Mouse (Mus musculus) layer of hippocampus, adult 11-12 months (tissue): ENCODE data around the gene Rbm18.

Experiments
- DNase-seq: peaks from one replicate; pipeline ENCODE4 v3.0.0; 2022; ENCODE audit warnings: low spot score

Rbm18 gene

DNA sequence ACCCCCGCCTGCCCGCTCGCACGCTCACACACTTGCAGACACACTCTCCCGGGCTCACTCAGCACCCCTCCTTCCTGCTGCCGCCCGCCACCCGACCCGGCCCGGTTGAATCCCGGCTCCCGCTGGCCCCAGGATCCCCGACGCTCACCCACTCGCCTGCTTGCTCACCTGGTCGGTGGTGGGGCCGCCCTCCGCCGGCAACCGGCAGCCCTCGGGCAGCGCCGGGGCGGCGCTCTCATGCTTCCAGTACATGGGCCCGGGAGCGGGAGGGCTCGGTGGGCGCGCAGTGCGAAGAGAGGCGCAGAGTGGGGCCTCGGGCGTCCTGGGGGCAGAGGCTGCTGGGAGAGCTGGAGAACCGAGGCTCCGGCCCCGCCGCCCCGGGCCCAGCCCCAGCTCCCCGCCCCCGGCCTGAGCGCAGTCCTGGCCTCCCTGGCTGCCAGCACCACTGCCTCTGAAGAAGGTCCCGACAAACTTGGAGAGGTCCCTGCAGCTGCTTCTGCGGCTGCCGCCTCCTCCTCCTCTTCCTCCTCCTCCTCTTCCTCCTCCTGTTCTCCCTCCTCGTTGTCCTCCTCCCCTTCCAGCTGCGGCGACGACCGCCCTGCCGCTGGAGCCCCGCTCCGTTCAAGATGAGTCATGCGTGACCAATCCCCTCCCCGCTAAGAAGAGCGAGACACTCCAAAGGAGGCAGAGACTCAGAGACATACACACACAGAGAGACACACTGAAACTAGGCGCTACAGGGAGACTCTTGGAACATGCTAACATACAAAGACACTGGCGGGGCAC, 31.4 kb downstream of the Rbm18 start, which contains the start of gene Lhx6:
TSS of gene Lhx6 (minus strand) at position 453 of the 786 bp plus-strand sequence.
- DNase-seq, result no peak

DNA sequence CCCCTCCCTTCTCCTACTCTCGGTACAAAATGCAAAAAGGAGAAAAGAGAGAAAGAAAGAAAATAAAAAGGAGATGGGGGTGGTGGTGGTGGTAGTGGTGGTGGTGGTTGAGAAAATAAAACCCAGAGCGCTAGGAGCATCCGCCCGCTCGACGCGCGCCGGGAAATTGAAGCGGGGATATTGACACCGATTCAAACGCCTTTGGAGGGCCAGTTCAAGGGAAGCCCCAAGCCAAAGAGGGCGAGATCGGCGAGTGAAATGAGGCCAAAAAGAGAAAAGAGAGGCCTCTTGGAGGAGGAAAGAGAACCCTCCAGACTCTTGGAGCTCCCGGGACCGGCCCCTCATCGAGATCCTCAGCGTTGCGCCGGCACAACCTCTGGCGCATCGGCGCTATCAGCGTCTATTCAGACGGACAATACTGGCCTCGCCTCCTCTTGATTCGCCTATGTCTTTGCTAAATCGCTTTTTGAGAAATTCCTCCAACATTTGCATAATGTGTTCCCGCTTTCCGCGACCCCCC, 32.1 kb downstream of the Rbm18 start:
- no peak for DNase-seq

DNA sequence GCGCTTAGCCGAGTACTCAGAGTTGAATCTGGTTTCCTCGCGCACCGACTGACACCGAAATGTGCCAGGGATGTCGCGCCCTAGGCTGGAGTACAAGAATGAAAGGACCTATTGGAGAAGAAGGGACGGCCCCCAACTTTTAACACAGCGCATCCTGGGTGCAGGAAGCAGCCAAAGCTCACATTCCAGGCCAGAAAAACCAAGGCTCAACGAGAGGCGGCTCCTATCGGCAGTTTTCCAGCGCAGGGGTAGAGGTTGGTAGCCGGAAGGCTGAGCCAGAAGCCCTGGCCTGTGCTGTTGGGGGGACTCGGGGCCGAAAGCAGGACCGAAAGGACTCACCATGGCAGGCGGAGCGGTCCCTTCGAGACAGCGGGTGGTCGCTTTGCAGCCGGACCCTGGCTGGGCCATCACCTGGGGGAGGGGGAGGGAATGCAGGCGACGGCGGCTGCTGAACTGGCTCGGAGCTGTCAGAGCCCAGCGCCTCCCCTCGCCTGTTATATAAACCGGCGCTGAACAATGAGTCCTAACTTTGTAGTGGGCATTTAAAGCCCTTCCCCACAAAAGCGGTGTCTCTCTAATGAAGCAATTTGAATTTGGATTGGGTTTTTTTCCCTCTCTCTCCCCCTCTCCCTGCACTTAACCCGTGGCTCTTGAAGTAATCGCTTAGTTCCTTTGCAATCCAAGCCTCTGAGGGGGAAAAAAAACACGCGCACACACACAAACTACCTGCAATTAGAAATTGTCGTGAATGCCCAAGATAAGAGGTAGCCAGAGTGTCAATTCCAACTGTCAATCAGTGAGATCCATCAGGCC, 32.8 kb downstream of the Rbm18 start:
- no peak for DNase-seq

DNA sequence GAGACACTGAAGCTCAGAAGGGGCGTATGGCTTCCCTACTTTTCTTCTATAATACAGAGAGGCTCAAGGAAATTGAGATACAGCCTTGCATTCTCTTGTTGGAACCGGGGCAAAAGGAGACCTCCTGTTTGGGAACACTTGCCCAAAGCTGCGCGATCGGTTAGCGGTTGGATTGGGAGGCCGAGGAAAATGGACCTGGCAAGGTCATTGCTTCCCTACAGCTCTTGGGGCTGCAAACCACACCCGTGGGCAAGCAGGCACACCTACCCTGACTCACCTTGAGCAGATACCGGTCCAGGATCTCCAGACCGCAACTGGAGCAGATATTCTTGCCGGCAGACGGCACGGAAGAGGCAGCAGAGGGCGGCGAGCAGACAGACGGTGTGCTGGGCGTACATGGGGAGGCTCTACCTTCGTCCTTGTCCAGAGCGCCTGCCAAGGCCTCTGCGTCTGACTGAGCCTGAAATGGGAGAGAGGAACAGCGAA, 33.5 kb downstream of the Rbm18 start:
- DNase-seq, result no peak

DNA sequence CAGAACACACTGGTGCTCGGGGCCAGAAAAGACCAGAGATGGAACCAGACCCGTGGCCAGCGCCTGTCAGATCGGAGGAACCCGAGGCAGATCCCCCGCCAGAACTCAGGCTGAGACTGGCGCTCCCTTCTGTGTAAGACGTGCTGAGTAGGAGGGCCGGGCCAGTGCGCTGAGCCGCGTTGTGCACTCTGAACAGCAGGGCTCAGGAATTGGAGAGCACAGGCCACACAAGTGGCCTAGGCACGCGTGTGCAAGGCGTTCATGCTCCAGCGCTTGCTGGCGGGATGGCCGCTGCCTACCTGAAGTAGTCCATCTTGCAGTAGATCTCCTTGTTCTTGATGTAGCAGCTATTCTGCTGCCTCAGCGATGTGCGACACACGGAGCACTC, 34.0 kb downstream of the Rbm18 start:
- no peak for DNase-seq

DNA sequence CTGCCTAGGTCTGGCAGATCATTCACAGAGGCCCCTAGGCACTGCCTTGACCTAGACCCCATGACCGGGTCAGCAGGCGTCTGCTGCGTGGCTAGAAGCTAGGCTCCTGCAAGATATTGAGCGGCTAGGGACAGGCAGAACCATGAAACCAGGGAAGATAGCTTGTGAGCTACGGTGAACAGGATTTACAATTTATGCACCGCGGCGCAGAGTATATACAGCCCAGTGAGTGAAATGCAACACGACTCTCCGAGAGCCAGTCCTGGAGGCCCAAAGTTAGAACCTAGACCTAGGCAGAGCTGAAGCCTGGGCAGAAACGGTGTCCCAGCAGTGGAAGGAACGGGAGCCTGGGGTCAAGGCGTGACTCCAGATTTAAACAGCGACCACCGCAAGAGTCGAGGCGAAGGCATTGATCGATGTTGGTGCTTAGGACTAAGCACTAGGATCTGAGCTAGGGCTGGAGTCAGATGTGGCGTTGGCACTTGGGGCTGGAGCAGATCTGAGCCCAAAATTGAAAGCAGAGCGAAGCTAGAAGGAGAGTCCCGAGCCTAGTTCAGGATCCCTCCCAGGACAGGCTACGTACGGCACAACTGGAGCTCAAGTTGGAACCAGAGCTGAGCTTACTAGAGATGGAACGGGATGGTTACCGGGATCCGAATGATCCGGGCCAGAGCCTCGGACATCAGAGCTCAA, 34.6 kb downstream of the Rbm18 start:
- DNase-seq, result no peak

DNA sequence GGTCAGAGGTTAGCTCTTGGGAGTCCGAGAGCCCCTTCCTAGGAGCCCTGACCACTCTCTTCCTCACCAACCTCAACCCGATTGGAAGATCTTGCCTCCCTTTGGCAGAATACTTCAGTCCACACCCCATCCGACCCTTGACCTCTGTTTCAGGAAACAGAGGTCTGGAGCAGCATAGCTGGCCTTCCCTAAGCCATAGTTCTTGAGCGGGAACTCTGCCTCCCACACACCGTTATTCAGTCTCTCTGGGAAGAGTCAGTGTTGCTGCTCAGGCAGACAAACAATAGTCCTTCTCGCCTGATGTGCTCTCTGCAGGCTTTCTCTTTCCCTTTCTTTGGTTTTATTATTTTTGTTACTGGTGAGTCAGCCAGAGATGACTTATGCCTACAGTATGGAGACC, 36.8 kb downstream of the Rbm18 start:
- no peak for DNase-seq

DNA sequence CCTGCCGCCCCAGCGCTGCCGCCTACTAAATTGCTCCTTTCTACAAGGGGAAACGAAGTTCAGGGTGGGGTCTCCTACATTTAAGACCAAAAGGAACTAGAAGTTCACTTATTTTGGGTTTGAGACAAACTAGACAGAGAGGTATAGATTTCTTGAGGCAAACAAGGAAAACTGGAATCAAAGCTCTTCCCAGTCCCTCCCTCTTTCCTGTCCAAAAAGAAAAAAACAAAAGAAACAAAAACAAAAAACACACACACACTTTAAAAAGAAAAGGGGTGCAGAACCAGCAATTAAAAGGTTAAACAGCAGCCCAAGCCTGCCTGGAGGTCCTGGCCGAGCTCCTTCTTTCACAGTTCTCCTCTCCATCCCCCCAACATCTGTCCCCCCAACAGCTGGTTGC, 38.6 kb downstream of the Rbm18 start:
- DNase-seq, result no peak

DNA sequence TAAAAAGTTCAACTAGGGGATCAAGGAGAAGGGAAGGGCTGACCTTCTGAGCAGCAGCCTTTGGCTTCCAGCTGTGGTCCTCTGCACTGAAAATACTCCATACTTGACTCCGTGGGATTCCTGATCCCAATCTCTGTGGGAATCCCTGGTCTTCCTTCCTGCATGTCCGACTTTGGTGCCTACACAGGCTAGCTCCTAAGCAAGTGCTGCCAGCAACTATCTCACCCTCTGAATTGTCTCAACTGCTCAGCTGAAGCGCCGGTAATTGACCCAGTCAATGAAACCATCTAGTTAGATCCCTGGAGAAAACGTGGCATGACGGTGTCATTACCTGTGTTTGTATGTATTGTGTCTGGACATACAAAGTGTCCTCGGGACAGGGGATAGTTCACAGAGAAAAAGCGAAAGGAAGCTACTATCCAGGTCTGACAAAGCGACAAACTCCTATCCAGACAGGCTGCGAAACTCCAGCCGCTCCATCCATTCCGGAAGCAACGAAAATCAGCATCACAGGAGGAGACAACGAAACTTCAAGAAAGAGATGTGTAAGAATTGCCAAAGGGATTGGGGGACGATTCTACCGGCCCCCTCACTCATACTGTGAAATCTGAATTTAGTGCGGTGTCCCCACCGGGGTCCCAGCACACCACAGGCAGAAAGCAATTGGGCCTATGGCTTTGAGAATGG, 39.3 kb downstream of the Rbm18 start:
- DNase-seq, result no peak

DNA sequence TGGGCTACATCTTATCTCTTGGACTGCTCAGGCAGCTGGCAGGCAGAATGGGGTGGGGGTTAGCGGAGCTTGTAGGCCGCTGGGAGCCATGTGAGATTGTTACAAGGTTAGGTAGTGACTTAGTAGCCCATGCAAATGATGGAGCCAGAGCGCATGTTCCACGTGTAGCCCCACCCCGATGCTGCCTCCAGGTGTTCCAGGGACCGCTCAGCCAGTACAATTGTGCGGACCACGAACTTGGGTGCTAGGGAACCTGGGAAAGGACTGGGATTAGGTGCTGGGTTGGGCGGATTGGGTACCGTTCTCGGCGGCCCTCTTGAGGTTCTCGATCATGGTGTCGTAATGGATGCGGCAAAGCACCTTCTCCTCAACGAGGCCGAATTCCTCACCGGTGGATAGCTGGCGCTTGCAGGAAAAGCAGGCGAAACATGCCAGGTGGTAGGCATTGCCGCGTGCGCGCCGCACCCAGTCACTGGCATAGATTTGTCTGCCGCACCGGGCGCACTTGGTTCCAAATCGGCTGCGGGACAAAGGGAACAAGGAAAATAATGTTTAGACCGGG, 42.6 kb downstream of the Rbm18 start:
- no peak for DNase-seq

DNA sequence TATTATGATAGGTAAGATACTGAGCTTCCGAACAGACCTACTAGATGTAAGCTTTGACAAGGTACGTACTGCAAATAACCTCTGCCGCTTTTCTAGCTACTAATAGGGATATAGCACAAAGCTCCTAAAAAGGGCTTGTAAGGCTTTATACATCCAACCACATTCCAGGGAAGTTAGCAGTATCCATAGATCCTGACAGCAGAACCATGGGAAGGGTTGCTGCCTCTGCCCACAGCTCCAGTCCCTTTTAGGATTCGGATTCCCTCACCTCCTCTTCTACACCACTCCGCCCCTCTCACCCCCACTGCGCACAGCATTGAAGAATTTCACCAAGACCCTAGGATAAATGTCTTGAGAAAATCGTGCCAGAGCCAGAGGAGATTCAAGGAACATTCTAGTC, 43.3 kb downstream of the Rbm18 start:
- DNase-seq, result no peak

DNA sequence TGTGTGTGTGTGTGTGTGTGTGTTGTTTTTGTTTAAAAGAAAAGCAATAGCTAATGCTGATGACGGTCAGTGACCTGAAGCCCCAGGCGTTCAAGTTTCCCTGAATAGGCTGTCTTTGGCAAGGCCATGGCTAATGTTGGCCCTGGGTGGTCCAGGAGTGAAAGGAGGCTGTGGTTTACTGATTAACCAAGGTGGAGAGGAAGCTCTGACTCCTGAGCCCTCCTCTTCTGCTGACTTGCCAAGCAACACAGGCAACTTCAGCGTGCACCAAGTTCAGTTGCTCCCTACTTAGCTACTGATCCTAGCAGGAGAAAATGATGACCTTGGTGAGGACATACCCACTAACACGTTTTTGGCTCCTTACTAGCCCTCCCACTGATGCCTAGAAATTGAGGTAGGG, 43.8 kb downstream of the Rbm18 start:
- DNase-seq, result no peak

DNA sequence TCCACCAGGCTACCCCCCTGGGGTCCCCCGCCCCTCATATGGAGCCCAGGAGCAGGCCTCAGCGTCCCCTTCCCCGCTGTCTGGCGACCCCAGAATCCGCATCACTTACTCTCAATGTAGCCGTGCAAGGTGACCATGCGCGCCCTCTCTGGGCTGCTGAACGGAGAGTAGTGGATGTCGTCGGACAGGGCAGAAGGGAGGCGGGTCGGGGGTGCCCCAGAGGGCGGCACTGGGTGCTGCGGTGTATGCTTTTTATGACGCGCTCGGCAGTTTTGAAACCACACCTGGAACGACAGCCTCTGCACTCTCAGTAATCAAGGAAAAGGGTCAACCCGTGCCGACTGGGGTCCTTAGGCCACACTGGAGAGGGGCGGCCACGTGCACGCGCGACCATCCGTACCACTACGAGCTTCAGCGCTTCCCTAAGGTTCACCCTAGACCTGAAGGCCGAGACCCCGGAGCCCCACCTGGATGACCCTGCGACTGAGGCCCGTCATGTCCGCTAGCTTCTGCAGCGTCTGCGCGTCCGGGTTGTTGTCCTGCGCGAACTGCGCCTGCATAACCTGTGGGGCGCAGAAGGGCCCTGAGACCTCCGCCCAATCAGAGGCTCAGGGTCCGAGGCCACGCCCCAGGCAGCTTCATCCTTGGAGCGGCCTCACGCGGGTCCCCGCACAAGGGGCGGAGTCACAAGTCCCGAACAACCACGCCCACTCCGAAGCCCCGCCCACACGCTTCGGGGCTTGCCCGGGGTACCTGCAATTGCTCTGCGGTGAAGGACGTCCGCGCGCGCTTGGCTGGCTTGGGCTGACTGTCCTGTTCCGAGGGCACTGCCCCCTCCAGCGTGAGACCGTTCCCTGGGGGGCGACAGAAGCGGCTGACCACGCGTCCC, 45.5 kb downstream of the Rbm18 start:
- peak; percentile 12 for DNase-seq

DNA sequence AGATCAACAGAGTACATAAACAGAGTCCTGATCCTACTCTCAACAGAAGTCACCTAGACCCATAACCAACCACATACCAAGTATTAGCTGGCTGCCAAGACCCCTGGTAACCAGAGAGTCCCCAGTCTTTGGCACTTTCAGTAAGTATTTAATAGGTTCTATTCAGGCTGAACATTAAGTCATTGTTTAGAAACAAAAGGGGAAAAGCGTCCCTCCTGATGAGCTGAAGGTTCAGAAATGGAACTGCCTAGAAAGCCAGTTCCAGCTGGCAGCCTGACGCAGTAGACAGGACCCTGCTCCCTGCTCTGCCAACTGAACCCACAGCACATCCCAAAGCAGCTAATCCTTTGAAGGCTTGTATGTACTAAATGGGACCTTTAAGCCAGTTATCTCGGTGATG, 47.4 kb downstream of the Rbm18 start:
- no peak for DNase-seq

DNA sequence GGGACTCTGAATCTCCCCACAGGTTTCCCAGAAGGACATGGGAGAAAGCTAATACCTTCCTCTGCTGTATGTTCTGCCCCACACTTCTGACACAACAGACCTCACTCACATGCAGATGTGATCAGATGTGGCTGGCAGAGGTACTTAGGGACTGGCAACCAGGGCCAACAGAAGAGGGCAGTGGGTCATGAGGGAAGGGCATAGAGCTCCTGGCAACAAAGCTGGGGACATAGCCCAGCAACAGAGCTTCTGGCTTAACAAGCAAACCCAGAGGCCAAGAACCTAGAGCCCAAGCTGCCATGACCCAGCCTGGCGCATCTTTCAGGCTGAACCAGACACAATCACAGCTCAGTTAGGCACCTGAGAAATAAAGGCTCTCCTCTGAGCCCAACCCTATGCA, 51.5 kb downstream of the Rbm18 start:
- DNase-seq, result no peak

DNA sequence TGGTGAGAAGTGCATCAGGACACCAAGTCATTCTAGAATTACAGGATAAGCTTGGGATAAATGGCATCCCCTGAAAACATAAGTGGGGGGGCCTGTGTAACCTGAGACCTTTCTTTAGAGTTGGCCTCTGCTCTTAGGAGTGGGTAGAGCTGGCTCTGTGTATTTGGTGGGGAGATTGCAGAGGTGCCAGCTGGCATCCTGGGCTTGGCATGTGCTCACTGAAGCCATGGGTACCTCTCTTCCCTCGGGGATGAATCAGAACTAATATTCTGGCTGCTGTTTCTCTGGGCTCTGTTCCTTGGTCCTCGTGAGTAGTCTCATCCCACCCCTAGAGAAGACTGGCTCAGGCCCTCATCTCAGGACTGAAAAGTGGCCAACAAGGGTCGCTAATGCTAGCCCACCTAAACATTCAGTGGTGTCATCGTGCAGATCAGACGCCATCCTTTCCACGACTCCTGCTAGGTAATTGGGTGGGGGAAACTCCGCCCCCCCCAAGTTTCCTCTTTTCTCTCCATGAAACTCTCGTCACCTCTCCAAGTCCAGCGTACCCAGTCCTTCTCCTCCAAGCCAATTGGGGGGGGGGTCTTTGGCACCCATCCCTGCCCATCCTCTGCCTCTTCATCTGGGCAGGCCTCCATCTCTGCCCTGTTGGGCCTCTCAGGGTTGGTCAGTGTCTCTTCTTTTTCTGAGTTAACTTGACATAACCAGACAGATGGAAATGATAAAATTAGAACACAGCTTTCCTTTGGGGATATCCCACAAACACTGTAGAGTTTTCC, 53.6 kb downstream of the Rbm18 start:
- DNase-seq, result no peak

DNA sequence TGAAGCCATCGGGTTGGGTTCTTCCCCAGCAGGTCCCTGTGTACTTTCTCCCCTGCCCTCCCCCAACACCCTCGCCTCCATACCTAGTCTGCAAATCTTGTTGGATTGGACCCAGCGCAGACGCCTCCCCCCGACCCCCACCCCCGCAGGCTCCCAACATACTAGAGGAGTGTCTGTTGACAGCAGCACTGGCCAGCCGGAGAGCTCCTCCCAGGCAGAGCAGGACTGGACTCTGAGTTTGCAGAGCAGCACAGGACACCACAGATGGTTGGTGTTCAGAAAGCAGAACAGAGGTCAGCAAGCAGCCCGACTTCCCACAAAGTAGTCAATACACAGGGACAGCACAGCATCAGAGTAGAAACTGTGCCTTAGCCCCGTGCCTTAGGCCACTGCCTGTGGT, 55.1 kb downstream of the Rbm18 start:
- no peak for DNase-seq

DNA sequence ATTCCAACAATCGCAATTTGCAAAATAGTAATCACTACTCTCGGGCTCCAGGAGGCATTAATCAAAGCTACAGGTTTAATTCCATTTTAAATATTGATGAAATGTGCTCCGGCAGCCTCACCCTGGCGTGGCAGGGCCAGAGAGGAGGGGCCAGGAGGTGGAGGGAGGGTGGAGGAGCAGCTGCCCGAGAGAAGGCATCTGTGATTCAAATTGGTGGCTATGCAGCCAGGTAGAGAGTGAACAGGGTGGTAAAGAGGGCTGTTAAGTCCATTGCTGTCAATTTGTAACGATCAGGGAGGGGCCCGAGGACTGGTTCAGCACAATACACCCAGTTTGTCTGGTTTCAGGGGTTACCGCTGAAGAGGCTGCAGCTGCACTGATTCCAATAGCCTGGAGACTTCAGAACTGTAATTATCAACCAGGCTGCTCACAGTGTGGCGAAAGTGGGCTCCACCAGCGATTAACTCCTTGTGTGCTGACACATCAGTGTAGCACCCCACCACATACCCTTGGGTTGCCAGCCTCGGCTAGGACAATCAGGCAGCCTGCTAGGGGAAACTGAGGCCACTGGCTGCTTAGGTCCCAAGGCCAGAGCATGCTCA, 59.3 kb downstream of the Rbm18 start:
- DNase-seq, result no peak

DNA sequence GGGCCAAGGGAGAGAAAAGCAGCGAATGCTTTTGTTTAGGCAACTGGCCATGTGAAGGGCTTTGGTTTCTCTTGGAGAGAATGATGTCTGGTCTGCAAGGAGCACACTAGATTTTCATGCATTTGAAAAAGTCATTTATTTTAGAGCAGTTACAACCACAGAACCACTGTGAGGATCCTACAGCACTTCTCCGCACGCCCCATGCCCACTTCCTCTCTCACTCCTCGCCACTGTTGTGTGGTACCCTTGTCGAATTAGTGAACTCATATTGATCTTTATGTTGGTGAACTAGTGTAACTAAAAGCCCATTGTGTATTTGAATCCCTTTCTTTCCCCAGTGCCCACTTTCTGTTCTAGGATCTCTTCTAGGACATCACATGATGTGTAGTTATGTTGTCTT, 61.4 kb downstream of the Rbm18 start:
- DNase-seq, result no peak
